Mouse (Mus musculus): ENCODE measurements around the gene Clec2g. TPM values are rescaled to one million over a fixed set of nuclear protein-coding genes. Genes with fewer than 3 reads are reported as not detected.

Gene Clec2g
- polyA plus RNA-seq (2015; fragmentation: Nextera tagmentation; extraction: Ambion mirVana) = not detected in 2 replicates

GRCm38 (mm10) chr6:128934081-128934480 is at the start of gene Clec2g:
Gene Clec2g, plus strand, starts transcription at chr6:128934381.

DNA sequence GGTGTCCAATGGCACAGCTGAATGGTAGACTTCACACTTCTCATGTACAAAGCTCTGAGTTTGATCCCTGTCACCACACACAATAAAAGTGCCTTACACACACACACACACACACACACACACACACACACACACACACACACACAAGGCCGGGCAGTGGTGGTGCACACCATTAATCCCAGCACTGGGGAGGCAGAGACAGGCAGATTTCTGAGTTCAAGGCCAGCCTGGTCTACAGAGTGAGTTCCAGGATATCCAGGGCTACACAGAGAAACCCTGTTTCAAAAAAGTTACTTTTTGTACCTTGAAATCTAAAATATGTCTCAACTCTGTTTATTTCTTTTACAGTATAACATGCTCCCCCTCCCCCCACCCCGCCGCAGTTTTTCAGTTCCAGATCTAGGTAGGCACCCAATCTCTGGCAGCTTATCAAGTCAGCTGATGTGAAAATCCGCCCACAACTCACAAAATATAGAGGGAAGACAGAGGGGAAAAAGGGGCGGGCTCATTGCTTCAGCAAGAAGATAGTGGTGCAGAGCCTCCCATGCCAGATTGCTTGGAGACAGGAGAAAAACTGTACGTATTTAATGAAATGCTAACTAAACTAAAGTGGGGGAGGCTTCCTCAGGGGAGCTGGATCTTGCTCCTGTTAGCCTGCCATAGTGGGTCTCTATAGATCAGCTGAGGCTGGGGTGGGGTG is 46.9 kb upstream of the Clec2g start, which contains the start of gene Clec2i:
Clec2i (plus strand) TSS at position 498 of the 700 bp plus-strand sequence.

DNA sequence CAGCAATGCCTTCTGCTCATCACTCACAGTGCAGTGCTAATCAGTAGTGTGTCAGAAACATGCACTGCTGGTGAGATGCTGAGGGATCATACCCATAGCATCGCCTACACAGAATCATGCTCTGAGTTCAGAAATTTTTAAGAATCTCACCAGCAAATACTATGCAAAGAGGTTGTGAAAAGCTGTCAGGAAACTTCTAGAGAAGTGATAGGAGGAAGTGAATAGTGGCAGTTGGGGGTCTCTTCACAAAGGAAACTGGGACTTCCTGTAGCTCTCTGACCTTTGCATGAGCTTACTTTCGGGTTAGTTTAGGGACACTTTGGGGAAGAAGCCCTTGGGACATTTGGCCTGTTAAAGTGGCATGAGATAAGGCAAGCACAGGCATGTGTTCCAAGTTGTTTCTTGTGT is 43.2 kb upstream of the Clec2g start, which contains the start of gene BC035044:
BC035044 (minus strand) TSS at position 179 of the 408 bp plus-strand sequence.

Small RNA genes lying within 50 kb of the gene (microRNA-seq; reads per million reads assigned to microRNA genes)
- gene Gm27336 (ENCODE audit: borderline replicate concordance, insufficient number of aligned reads) (not detected), gene Mir7649 (ENCODE audit: borderline replicate concordance, insufficient number of aligned reads) (not detected)

Other genes starting within 250 kb of the Clec2g start
- gene Klrb1, start 211.3 kb upstream of the Clec2g start, polyA plus RNA-seq (2015; fragmentation: Nextera tagmentation; extraction: Ambion mirVana) = not detected in 2 replicates
- gene Klrb1c, start 145.2 kb upstream of the Clec2g start, polyA plus RNA-seq (2015; fragmentation: Nextera tagmentation; extraction: Ambion mirVana) = 0.46 and 0.57 TPM in 2 replicates
- 0.43 TPM in 1 of 2 replicates, not detected in the other for gene Gm44511, start 108.1 kb upstream of the Clec2g start, polyA plus RNA-seq (2015; fragmentation: Nextera tagmentation; extraction: Ambion mirVana)
- gene Klrb1b, start 108.0 kb upstream of the Clec2g start, polyA plus RNA-seq (2015; fragmentation: Nextera tagmentation; extraction: Ambion mirVana) = 0.25 and 0.65 TPM in 2 replicates
- 0.33 TPM in 1 of 2 replicates, not detected in the other for gene Clec2i, start 46.8 kb upstream of the Clec2g start, polyA plus RNA-seq (2015; fragmentation: Nextera tagmentation; extraction: Ambion mirVana)
- 1.2 and 1.4 TPM in 2 replicates for gene BC035044, start 43.3 kb upstream of the Clec2g start, polyA plus RNA-seq (2015; fragmentation: Nextera tagmentation; extraction: Ambion mirVana)
- gene Klrb1f, start 111.5 kb downstream of the Clec2g start, polyA plus RNA-seq (2015; fragmentation: Nextera tagmentation; extraction: Ambion mirVana) = 0.14 TPM in 1 of 2 replicates, not detected in the other
- 0.49 TPM in 1 of 2 replicates, not detected in the other for gene Clec2e, start 166.5 kb downstream of the Clec2g start, polyA plus RNA-seq (2015; fragmentation: Nextera tagmentation; extraction: Ambion mirVana)
- gene Clec2d, start 246.2 kb downstream of the Clec2g start, polyA plus RNA-seq (2015; fragmentation: Nextera tagmentation; extraction: Ambion mirVana) = 0.65 and 1.5 TPM in 2 replicates